Mouse (Mus musculus) small intestine, adult 2 months (tissue): ENCODE results near the gene Dse.

Source experiments
- CTCF ChIP-seq: fragments of 200-500 bp; IDR thresholded peaks from 2 replicates; pipeline ENCODE4 v1.5.1; 2012; ENCODE audit warnings: low read depth, mild to moderate bottlenecking, control low read depth, inconsistent platforms, low read length, moderate library complexity, mixed read lengths; ENCODE audit not compliant: insufficient replicate concordance, insufficient read length; ENCODE audit errors: extremely low read depth
- POLR2A ChIP-seq: fragments of 200-500 bp; IDR thresholded peaks from 2 replicates; pipeline ENCODE4 v1.6.1; 2012; ENCODE audit warnings: low read depth, mild to moderate bottlenecking, control low read depth, inconsistent platforms, low read length, moderate library complexity

GRCm38 (mm10) chr10:34218191-34218590 is 10.7 kb upstream of the Dse start:
- TF ChIP-seq CTCF (no peak), POLR2A (no peak)
